Mouse (Mus musculus): Measurements from ENCODE around the gene Thoc6. TPM values are rescaled to one million over a fixed set of nuclear protein-coding genes. Genes with fewer than 3 reads are reported as not detected.

Thoc6 gene
- polyA plus RNA-seq, 1 experiment: 24.8 TPM

GRCm38 (mm10) chr17:23694491-23694890, 20.8 kb upstream of the Thoc6 start:
- Histone ChIP-seq H3K4me1 (ENCODE audit: control insufficient read depth, insufficient read depth, insufficient read length) (peaks cover 3% of the 10 kb centered on the region; the same call in 1 of the 2 replicates), H3K27me3 (ENCODE audit: control insufficient read depth, insufficient read depth, low read length) (peaks cover 6% of the 10 kb centered on the region), H3K4me3 (ENCODE audit: extremely low read depth, insufficient read depth, insufficient read length) (no peak overlapping the region), H3K27ac (ENCODE audit: insufficient read depth, low read length) (no peak overlapping the region), H3K36me3 (ENCODE audit: control insufficient read depth, insufficient read depth, low read length) (no peaks in the 10 kb centered on the region)
- 75% methylated on average over 1 of the region's 1 CpGs for WGBS
- DNase-seq (ENCODE audit: low read depth in 1 of 2, low spot score in 2 of 2): no peak
- TF ChIP-seq POLR2A (IDR thresholded peaks at IDR 0.05; ENCODE audit: low read depth, low read length) (no peak), CTCF (IDR thresholded peaks at IDR 0.05; ENCODE audit: extremely low read depth, insufficient read depth, insufficient read length, insufficient replicate concordance) (no peak)

- WGBS: 35% methylated on average over 15 of the region's 15 CpGs
- no peak for DNase-seq (ENCODE audit: low read depth in 1 of 2, low spot score in 2 of 2)
These were observed 10.4 kb upstream of the Thoc6 start, which contains the start of gene Cldn9 for GRCm38 (mm10) chr17:23683856-23684672. Cldn9 (minus strand) TSS chr17:23684026.

DNA sequence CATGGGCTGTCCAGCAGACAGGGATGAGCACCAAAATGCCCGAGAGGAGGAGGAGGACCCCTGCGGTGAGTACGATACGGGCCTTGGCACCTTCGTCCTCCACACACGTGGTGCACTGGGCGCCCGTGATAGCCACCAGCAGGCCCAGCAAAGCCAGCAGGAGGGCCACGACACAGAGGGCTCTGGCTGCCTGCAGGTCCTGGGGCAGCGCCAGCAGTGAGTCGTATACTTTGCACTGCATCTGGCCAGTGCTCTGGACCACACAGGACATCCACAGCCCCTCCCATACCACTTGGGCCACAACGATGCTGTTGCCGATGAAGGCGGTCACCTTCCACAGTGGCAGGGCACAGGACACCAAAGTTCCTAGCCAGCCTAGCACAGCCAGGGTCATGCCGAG, 9.5 kb upstream of the Thoc6 start:
- H3K27me3 ChIP-seq (ENCODE audit: control insufficient read depth, insufficient read depth, low read length): peaks cover 10% of the 10 kb centered on the region

More at GRCm38 (mm10) chr17:23683856-23684672, 10.4 kb upstream of the Thoc6 start, which contains the start of gene Cldn9:
- no peak for TF ChIP-seq CTCF (IDR thresholded peaks at IDR 0.05; ENCODE audit: extremely low read depth, insufficient read depth, insufficient read length, insufficient replicate concordance)
- TF ChIP-seq POLR2A (IDR thresholded peaks at IDR 0.05; ENCODE audit: low read depth, low read length): no peak
- H3K27ac ChIP-seq (ENCODE audit: insufficient read depth, low read length): no peak within 1 kb of the TSS
- no peaks in the 10 kb centered on the region for H3K36me3 ChIP-seq (ENCODE audit: control insufficient read depth, insufficient read depth, low read length)
- no peaks in the 10 kb centered on the region for H3K4me1 ChIP-seq (ENCODE audit: control insufficient read depth, insufficient read depth, insufficient read length)
- H3K27me3 ChIP-seq (ENCODE audit: control insufficient read depth, insufficient read depth, low read length): peaks cover 8% of the 10 kb centered on the region
- H3K4me3 ChIP-seq (ENCODE audit: extremely low read depth, insufficient read depth, insufficient read length): no peak within 1 kb of the TSS

GRCm38 (mm10) chr17:23682530-23682929, 8.8 kb upstream of the Thoc6 start:
- Histone ChIP-seq H3K4me1 (ENCODE audit: control insufficient read depth, insufficient read depth, insufficient read length) (no peaks in the 10 kb centered on the region), H3K4me3 (ENCODE audit: extremely low read depth, insufficient read depth, insufficient read length) (no peak overlapping the region), H3K36me3 (ENCODE audit: control insufficient read depth, insufficient read depth, low read length) (no peaks in the 10 kb centered on the region), H3K27me3 (ENCODE audit: control insufficient read depth, insufficient read depth, low read length) (peaks cover 10% of the 10 kb centered on the region), H3K27ac (ENCODE audit: insufficient read depth, low read length) (no peak overlapping the region)
- 86% methylated on average over 3 of the region's 3 CpGs for WGBS
- DNase-seq (ENCODE audit: low read depth in 1 of 2, low spot score in 2 of 2): no peak
- TF ChIP-seq POLR2A (IDR thresholded peaks at IDR 0.05; ENCODE audit: low read depth, low read length): no peak

More for the DNA sequence above, 9.5 kb upstream of the Thoc6 start:
- no peaks in the 10 kb centered on the region for H3K36me3 ChIP-seq (ENCODE audit: control insufficient read depth, insufficient read depth, low read length)
- no peak for DNase-seq (ENCODE audit: low read depth in 1 of 2, low spot score in 2 of 2)
- TF ChIP-seq POLR2A (IDR thresholded peaks at IDR 0.05; ENCODE audit: low read depth, low read length): no peak
- TF ChIP-seq CTCF (IDR thresholded peaks at IDR 0.05; ENCODE audit: extremely low read depth, insufficient read depth, insufficient read length, insufficient replicate concordance): no peak
- no peak overlapping the region for H3K27ac ChIP-seq (ENCODE audit: insufficient read depth, low read length)
- H3K4me1 ChIP-seq (ENCODE audit: control insufficient read depth, insufficient read depth, insufficient read length): no peaks in the 10 kb centered on the region
- 58% methylated on average over 15 of the region's 15 CpGs for WGBS
- no peak overlapping the region for H3K4me3 ChIP-seq (ENCODE audit: extremely low read depth, insufficient read depth, insufficient read length)

DNA sequence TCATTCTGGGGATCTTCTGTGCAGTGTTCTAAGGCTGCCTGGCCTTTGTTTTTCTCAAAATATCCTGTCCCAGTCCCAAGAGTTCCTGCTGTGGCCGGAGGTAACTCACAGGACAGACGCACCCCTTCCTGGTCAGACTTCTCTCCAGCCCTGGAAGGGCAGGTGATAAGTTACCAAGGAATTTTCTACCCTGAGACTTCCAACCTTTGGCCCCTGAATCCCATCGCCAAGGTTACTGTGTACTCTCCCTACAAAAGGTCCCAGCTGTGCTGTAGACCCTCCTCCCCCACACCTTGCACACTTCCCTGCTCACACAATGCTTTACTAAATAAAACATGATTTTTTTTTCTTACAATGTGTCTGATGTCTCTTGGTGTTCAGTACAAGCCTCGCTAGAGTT, 8.4 kb upstream of the Thoc6 start:
- no peak for DNase-seq (ENCODE audit: low read depth in 1 of 2, low spot score in 2 of 2)
- H3K27me3 ChIP-seq (ENCODE audit: control insufficient read depth, insufficient read depth, low read length): peaks cover 10% of the 10 kb centered on the region
- no peak overlapping the region for H3K27ac ChIP-seq (ENCODE audit: insufficient read depth, low read length)
- H3K36me3 ChIP-seq (ENCODE audit: control insufficient read depth, insufficient read depth, low read length): no peaks in the 10 kb centered on the region
- no peak overlapping the region for H3K4me3 ChIP-seq (ENCODE audit: extremely low read depth, insufficient read depth, insufficient read length)
- TF ChIP-seq CTCF (IDR thresholded peaks at IDR 0.05; ENCODE audit: extremely low read depth, insufficient read depth, insufficient read length, insufficient replicate concordance): no peak
- no peak for TF ChIP-seq POLR2A (IDR thresholded peaks at IDR 0.05; ENCODE audit: low read depth, low read length)
- no peaks in the 10 kb centered on the region for H3K4me1 ChIP-seq (ENCODE audit: control insufficient read depth, insufficient read depth, insufficient read length)
- 72% methylated on average over 4 of the region's 4 CpGs for WGBS

DNA sequence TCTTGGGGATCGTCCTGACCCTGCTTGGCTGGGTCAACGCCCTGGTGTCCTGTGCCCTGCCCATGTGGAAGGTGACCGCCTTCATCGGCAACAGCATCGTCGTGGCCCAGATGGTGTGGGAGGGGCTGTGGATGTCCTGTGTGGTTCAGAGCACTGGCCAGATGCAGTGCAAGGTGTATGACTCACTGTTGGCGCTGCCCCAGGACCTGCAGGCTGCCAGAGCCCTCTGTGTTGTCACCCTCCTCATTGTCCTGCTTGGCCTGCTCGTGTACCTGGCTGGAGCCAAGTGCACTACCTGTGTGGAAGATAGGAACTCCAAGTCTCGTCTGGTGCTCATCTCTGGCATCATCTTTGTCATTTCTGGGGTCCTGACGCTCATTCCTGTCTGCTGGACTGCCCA, 7.4 kb upstream of the Thoc6 start:
- peaks cover 10% of the 10 kb centered on the region for H3K27me3 ChIP-seq (ENCODE audit: control insufficient read depth, insufficient read depth, low read length)
- DNase-seq (ENCODE audit: low read depth in 1 of 2, low spot score in 2 of 2): no peak
- WGBS: 75% methylated on average over 10 of the region's 10 CpGs
- H3K4me3 ChIP-seq (ENCODE audit: extremely low read depth, insufficient read depth, insufficient read length): no peak overlapping the region
- H3K4me1 ChIP-seq (ENCODE audit: control insufficient read depth, insufficient read depth, insufficient read length): peaks cover 6% of the 10 kb centered on the region
- H3K27ac ChIP-seq (ENCODE audit: insufficient read depth, low read length): no peak overlapping the region
- no peak for TF ChIP-seq CTCF (IDR thresholded peaks at IDR 0.05; ENCODE audit: extremely low read depth, insufficient read depth, insufficient read length, insufficient replicate concordance)
- no peaks in the 10 kb centered on the region for H3K36me3 ChIP-seq (ENCODE audit: control insufficient read depth, insufficient read depth, low read length)

GRCm38 (mm10) chr17:23680336-23680735, 6.7 kb upstream of the Thoc6 start:
- H3K27me3 ChIP-seq (ENCODE audit: control insufficient read depth, insufficient read depth, low read length): peaks cover 10% of the 10 kb centered on the region
- TF ChIP-seq POLR2A (IDR thresholded peaks at IDR 0.05; ENCODE audit: low read depth, low read length): no peak
- no peak for TF ChIP-seq CTCF (IDR thresholded peaks at IDR 0.05; ENCODE audit: extremely low read depth, insufficient read depth, insufficient read length, insufficient replicate concordance)
- no peaks in the 10 kb centered on the region for H3K36me3 ChIP-seq (ENCODE audit: control insufficient read depth, insufficient read depth, low read length)
- no peak overlapping the region for H3K27ac ChIP-seq (ENCODE audit: insufficient read depth, low read length)
- 76% methylated on average over 9 of the region's 9 CpGs for WGBS
- no peak for DNase-seq (ENCODE audit: low read depth in 1 of 2, low spot score in 2 of 2)
- peaks cover 8% of the 10 kb centered on the region for H3K4me1 ChIP-seq (ENCODE audit: control insufficient read depth, insufficient read depth, insufficient read length)
- no peak overlapping the region for H3K4me3 ChIP-seq (ENCODE audit: extremely low read depth, insufficient read depth, insufficient read length)

All from spleen, adult 2 months (tissue).